Mouse (Mus musculus) heart, postnatal 14 days (tissue): ENCODE measurements at regions not wholly inside any gene's neighbourhood (a gene's known extent, or its start where the extent isn't known, plus 50 kb on each side); places are given as distances from the start of the nearest gene placed in this dataset.
A peak's percentile ranks its signal among the peaks of the same experiment; 100 is the strongest.

ENCODE experiments used
- DNase-seq, 2 experiments: peaks; one replicate each; pipeline ENCODE4 v3.0.0; 2021 to 2022
- intact Hi-C: fragments of 180-260 bp; cut with DNase I; formaldehyde crosslinking; loops from one replicate; pipeline ENCODE4 v1.15.1; 2025

DNA sequence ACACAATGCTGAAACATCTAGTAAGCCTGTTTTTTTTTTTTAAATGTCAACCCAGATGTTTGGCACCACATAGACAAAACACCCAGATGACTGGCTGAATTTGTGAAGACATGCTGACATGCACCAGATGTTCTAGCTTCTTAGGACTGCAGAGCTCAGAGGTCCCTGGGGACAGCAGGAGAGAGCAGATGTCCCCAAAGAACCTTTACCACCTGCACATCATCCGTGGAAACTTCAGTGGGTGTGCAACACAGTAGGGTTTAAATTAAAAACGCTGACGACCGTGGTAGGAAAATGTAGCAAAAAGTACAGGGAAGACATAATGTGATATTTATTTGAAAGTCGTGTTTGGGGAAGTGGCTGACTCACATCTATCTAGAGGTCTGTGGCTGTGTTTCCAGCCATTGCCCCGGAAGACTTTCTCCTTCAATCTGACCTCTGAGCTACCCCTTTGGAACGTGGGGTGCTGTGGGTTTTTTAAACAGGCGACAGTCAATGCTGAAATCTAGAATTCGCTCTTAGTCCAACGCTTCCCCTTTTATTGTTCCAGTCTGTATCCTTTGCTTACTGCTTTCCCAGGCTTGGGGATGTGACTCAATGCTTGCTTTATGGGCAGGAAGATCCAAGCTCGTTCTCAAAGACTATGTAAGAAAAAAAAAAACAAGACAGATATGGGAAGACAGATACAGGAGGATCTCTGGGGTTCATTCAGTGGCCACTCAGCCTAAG, 230.5 kb downstream of the Clic5 start:
- intact Hi-C loops = no loop called here
- peak; percentile 39 for DNase-seq

DNA sequence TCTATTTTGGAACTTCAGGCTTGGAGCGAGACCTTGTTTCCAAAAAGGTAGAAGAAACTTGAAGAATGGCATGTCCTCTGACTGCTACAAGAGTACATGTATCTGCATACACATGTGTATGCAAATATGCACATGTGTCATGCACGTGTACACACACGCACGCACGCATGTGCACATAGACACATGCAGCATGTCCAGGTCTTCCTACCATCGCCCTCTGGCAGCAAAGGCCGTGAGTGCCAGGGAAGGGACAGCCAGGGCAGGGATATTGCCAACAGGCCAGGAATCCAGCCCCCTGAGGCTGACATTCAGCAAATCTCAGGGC, 231.0 kb downstream of the Clic5 start:
- no peak for DNase-seq
- intact Hi-C loops = no loop called here

DNA sequence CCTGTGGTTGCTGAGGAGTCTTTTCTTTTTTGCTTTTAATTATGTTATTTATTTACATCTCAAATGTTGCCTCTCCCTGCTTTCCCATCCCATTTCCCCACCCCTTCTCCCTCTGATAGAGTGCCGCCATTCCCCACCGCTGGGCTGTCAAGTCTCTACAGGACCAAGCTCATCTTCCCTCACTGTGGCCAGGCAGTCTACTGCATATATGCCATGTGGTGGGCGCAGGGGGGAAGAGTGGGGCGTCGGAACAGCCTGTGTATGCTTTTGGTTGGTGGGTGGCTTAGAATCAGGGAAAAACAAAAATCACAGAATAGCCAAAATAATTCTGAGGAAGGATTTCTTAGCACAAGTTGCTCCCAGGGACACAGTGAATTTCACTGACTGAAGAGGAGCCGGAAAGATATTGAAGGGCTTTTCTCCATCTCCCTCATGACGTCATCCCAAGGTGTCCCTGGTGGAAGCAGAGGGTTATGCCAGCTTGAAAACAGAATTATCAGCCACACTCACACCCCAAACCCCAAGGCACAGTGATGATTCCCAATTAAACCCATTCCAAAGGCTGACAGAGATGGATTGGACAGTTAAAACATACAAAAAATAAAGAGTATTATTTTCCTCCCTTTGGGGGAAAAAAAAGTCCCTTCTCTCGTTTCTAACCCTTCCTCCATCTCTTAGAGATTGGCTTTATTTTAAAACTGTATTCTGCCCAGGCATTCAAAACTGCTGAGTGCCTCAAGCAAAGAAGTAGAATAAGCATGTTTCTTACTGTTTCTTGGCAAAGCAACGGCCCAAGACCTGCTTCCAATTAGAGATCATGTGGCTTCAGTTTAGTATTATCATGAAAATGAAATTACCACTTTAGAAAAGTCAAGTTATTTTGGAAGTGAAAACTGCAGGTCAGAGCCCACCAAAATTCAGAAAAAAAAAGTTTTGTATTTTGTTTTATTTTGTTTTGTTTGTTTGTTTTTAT, 232.0 kb downstream of the Clic5 start:
- intact Hi-C loops = no loop called here
- DNase-seq = no peak

DNA sequence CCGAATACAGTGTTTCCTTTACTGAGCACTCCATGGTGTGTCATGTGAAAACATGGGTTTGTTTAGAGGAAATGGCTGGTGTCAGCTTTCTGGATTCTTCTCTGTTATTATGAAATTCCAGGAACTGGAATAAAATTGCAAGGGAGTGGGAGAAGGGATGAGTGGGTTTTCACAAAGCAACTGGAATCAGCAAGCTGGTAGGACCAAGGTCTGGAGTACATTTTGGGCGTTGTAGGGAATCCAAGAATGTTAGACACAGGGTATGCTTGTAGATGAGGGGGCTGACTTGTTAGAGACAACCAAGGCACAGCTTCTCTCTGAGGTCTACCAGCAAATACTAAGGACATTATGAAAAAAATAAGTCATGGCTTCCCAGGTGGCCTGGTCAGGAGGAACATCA, 233.8 kb downstream of the Clic5 start:
- intact Hi-C loops = no loop called here
- DNase-seq = no peak

DNA sequence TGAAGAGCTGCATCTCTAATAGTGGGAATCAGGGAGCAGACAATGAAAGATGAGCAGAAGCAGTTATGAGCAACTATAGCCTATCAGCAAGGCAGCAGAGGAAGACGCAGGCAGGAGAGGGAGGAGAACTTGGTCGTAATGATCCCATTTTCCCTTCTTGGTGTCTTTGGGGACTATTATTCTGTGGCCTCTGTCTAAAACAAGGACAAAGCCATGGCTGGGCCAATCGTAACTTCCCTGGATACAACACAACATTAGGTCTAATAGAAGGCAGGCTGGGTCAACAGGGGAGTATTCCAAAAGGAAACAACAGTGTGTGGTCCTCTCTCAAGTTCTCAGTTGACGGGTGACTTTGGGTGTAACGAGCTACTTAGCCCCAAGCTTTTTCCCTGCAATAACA, 234.5 kb downstream of the Clic5 start:
- no peak for DNase-seq
- intact Hi-C loops = no loop called here

DNA sequence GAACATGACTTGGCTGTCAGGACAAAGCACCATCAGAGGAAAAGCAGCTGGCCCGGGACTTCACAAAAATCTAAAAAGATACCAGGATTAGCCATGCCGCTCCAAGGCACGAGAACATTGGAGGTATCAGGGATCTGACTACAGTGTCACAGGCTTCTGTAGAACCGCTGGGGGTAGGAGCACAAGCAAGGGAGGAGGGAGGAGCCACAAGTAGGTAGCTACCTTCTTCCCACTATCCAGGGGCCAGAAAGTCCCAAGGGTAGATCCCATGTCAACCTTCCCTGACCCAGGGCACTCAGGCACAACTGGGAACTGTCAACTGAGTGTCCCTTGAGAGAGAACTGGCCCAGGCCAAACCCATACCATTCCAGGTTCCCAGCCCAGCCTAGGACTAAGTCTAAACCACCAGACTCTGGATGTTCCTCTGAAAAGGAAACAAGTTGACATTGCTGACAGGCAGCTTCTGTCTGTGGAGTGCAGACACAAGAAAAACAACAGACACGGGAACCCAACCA, 235.1 kb downstream of the Clic5 start:
- intact Hi-C loops = no loop called here
- DNase-seq = peak; percentile 13 to 34

DNA sequence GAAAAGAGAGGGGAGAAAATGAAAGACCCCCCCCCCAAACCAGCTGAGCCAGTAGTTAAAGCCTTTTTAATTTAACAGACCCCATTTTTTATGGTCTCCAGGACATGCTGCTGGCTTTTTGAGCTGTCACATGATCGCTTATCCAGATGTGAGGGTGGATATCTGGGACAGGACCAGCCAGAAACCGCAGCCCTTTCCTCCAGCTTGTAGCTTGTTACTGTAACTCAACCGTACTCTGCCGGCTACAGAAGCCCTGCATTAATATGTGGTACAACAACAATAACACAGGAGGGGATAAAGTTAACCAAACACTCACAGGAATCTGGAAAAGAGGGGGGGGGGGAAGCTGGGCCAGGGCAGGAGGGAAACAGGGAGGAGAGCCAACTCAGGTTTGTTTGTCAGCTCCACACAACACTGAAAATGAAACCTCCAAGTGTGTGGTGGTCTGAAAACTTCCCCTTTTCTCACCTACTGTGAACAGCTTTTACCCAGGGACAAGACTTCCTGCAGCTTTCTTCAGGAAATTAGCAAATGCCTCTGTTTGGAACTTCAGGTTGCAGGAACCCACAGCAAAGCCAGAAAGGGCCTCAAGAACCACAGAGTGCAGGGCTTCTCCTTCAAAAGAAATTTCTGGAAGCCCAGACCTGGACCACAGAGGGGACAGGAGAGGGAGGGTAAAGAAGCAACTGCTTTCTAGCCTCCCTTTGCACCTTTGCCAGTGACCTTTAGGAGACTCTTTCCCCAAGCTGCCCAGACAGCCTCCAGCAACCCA, 244.3 kb downstream of the Clic5 start:
- intact Hi-C loops = no loop called here
- DNase-seq = no peak

DNA sequence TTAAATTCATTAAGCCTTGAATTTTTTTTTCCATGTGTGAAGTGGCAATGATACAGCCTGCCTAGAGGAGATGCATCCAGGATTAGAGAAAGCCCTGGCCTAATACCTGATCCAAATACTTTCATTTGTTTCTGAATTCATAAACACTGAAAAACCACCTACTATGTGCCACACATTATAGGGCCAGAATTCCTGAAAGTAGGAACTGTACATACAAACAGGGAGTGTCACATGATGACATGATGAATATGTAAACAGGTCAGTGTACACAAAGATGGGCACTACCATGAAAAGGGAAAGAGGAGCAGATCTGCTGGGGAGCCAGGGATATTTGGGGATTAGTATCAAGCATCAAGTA, 244.9 kb downstream of the Clic5 start:
- intact Hi-C loops = no loop called here

DNA sequence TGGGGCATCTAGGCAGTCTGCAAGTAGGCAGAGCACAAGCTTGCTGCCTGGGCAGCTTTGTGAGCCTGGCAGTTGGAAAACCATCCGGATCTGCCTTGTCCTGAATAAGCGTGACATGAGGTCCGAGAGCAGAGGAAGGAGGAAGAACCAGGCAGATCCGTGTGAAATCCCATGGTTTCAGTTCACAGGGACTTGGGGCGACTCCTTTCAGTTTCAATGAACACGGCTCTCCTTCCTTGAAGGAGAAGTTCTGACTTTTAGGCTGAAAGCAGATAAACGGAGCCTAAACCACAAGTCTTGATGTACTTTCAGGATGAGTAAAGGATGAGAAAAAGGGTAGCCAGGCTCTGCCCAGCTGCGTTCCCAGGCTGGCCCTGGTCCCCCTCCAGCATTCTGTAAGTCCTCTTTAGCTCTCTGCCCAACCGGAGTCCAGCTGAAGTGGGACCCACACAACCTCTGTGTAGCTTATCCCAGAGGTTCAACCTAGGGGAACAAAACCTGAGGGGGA, 248.2 kb downstream of the Clic5 start:
- intact Hi-C loops = no loop called here
- DNase-seq = no peak

More for the DNA sequence above, 244.9 kb downstream of the Clic5 start:
- DNase-seq = no peak

DNA sequence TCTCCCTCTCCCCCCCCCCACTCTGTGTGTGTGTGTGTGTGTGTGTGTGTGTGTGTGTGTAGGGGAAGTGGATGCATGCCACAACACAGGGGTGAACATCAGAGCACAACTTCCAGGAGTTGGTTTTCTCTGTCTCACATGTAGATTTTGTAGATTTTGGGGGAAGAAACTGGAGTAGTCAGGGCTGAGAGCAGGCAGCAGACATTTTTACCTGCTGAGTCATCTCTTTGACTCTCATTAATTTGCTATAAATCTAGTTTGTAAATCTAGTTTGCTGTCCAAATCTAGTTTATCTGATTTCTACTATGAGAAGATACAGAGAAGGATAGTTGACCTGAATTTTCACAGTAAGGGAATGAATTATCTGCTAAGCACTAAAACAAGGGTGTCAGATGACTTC, 250.1 kb downstream of the Clic5 start:
- DNase-seq = no peak

DNA sequence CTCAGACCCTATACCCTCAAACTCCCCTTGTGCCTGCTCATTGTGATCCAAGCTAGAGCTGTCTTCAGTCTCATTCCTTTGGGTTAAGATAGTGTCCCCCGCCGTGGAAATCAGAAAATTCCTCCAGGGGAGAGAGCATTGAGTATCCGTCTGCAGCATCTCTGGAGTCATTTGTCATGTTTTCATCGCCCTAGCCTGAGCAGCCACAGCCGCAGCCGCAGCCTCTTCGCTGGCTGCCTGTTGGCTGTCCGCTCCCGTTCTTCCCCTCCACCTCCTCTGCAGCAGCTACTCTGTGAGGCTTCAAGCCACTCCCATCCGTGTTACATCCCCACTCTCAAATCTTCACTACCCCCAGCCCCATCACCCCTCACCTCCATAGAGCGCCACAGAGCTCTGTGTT, 255.1 kb downstream of the Clic5 start:
- intact Hi-C loops = no loop called here
- peak; percentile 29 to 31 for DNase-seq

More for the DNA sequence above, 250.1 kb downstream of the Clic5 start:
- intact Hi-C loops = no loop called here

DNA sequence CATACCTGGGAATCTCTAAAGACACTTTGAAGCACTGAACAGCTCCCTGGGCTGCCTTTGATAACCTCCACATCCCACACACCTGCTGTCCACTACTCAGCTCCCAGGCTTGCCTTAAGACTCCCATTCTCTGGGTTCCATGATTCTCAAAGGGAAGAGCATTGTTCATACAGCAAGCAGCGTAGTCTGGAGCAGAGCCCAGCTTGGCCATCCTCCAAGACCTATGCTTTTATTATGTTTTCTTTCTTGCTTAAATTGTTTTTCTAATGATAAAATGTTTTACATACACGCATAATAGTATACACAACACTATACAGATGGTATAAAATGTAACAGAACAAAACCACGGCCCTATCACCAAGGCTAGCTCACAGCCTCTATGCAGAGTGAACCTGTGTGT, 257.0 kb downstream of the Clic5 start:
- intact Hi-C loops = loop anchor here (5.0 kb wide), 1 partner anchor 183 kb away; no protein-coding TSS in a partner anchor
- DNase-seq = no peak
